Mouse (Mus musculus) heart, postnatal 4 days (tissue): ENCODE results near the gene Xpo5. TPM values are rescaled to one million over a fixed set of nuclear protein-coding genes. Genes with fewer than 3 reads are reported as not detected.

Experiments used
- microRNA-seq, 2 experiments: library from miRNA; unstranded; fragments of <30 nt; microRNA quantifications; one replicate each; pipeline ENCODE4 v1.2.0; 2021 to 2022
- total RNA-seq, 2 experiments: library from RNA; stranded (reverse); gene quantifications; 2 replicates each; pipeline ENCODE4 v1.2.3; 2021

The Xpo5 gene
- total RNA-seq, 2 experiments from 2014 or later: 26.9 to 28.7 TPM

Small RNA genes lying within 50 kb of the gene (microRNA-seq; reads per million reads assigned to microRNA genes)
- gene Mir693: 0 to 0.35 reads per million in 2 experiments

Other genes starting within 250 kb of the Xpo5 start
- 100 to 1,000 TPM; 192 to 209 TPM for gene Vegfa, start 170.4 kb upstream of the Xpo5 start, total RNA-seq
- 100 to 1,000 TPM; 106 to 110 TPM for gene Mrps18a, start 91.8 kb upstream of the Xpo5 start, total RNA-seq
- 1 to 10 TPM; 1.5 to 2.8 TPM for gene Rsph9, start 58.6 kb upstream of the Xpo5 start, total RNA-seq
- gene Mad2l1bp, start 49.2 kb upstream of the Xpo5 start, total RNA-seq: 10 to 100 TPM; 16.2 to 17.5 TPM
- 10 to 100 TPM; 78.1 to 84.9 TPM for gene Gtpbp2, start 41.8 kb upstream of the Xpo5 start, total RNA-seq
- 10 to 100 TPM; 20.3 to 21.7 TPM for gene Polh, start 137 bp upstream of the Xpo5 start, total RNA-seq
- gene Polr1c, start 45.3 kb downstream of the Xpo5 start, total RNA-seq: 10 to 100 TPM; 26.2 to 30.5 TPM
- gene Yipf3, start 45.3 kb downstream of the Xpo5 start, total RNA-seq: 10 to 100 TPM; 64.6 TPM
- under 1 TPM; 0.81 to 0.90 TPM for gene Lrrc73, start 50.7 kb downstream of the Xpo5 start, total RNA-seq
- 10 to 100 TPM; 55.0 to 59.0 TPM for gene Tjap1, start 80.2 kb downstream of the Xpo5 start, total RNA-seq
- gene Dlk2, start 94.6 kb downstream of the Xpo5 start, total RNA-seq: 1 to 10 TPM in 1 of 2 experiments, under 1 TPM in 1; 0.95 to 1.1 TPM
- gene Abcc10, start 125.6 kb downstream of the Xpo5 start, total RNA-seq: 1 to 10 TPM; 5.1 to 5.8 TPM
- 10 to 100 TPM; 24.2 to 25.8 TPM for gene Zfp318, start 180.9 kb downstream of the Xpo5 start, total RNA-seq
- under 1 TPM; 0.36 to 0.52 TPM for gene Crip3, start 226.1 kb downstream of the Xpo5 start, total RNA-seq
- gene Slc22a7, start 235.7 kb downstream of the Xpo5 start, total RNA-seq: not detected